Comparison of ENCODE assay signal across 12 mouse cellular contexts in genomic region chr16:30611331-30611730, GRCm38 (mm10).
"Had no signal": no experiment of that assay in that cellular context is flagged by ENCODE, and none has a peak within 500 bp of the region (broad histone marks: within the 10 kb centered on the region; RNA-seq: fewer than 3 reads in every experiment).

No protein-coding gene starts in this region.

- DNase-seq: cerebellum, postnatal 25 days; cerebellum, postnatal 36 days; embryo, embryonic 11 days; forebrain, postnatal 0 days; gastrocnemius, adult 2 months; gastrocnemius, postnatal 10 days; gastrocnemius, postnatal 14 days; gastrocnemius, postnatal 25 days; gastrocnemius, postnatal 36 days; heart, adult 11 months; heart, adult 18-20 months; heart, adult 2 months had no signal
